Mouse (Mus musculus): ENCODE data around the gene Pip5k1b. TPM values are rescaled to one million over a fixed set of nuclear protein-coding genes. Genes with fewer than 3 reads are reported as not detected.

The Pip5k1b gene
- polyA plus RNA-seq, 1 experiment from 2014 or later = 4.4 TPM

GRCm38 (mm10) chr19:24318172-24318571 lies 237.5 kb downstream of the Pip5k1b start:
- H3K9me3 ChIP-seq (ENCODE audit: low read length) = no peaks in the 10 kb centered on the region
- DNase-seq (no peak), ATAC-seq (no peak)
- TF ChIP-seq EP300 (IDR thresholded peaks at IDR 0.05; ENCODE audit: low read depth) (no peak), CTCF (IDR thresholded peaks at IDR 0.05; ENCODE audit: low read depth) (no peak)
- no peaks in the 10 kb centered on the region for H3K27me3 ChIP-seq (ENCODE audit: insufficient read depth, low read length)
- no peak overlapping the region for H3K9ac ChIP-seq (replicated peaks)
- no peak overlapping the region for H3K4me2 ChIP-seq (ENCODE audit: low read depth, low read length)
- 84% methylated on average over 10 of the region's 10 CpGs for WGBS (ENCODE audit: insufficient replicate concordance)
- no peaks in the 10 kb centered on the region for H3K36me3 ChIP-seq (replicated peaks; ENCODE audit: insufficient read depth, low read length)
- H3K4me3 ChIP-seq (ENCODE audit: low read depth, low read length) = no peak overlapping the region
- no peaks in the 10 kb centered on the region for H3K4me1 ChIP-seq (ENCODE audit: insufficient read depth)
- H3K27ac ChIP-seq (ENCODE audit: low read depth) = no peak overlapping the region

- Histone ChIP-seq H3K27ac (ENCODE audit: low read depth) (no peak overlapping the region), H3K36me3 (replicated peaks; ENCODE audit: insufficient read depth, low read length) (no peaks in the 10 kb centered on the region), H3K27me3 (ENCODE audit: insufficient read depth, low read length) (no peaks in the 10 kb centered on the region), H3K4me1 (ENCODE audit: insufficient read depth) (no peaks in the 10 kb centered on the region), H3K4me3 (ENCODE audit: low read depth, low read length) (no peak overlapping the region), H3K9me3 (ENCODE audit: low read length) (no peaks in the 10 kb centered on the region), H3K9ac (replicated peaks) (no peak overlapping the region), H3K4me2 (ENCODE audit: low read depth, low read length) (no peak overlapping the region)
- TF ChIP-seq EP300 (IDR thresholded peaks at IDR 0.05; ENCODE audit: low read depth) = no peak
- TF ChIP-seq CTCF (IDR thresholded peaks at IDR 0.05; ENCODE audit: low read depth) = no peak
- DNase-seq (no peak), ATAC-seq (no peak)
- 85% methylated on average over 2 of the region's 2 CpGs for WGBS (ENCODE audit: insufficient replicate concordance)
Measured at GRCm38 (mm10) chr19:24317731-24318130, 237.9 kb downstream of the Pip5k1b start.

- no peak for TF ChIP-seq EP300 (IDR thresholded peaks at IDR 0.05; ENCODE audit: low read depth)
- WGBS (ENCODE audit: insufficient replicate concordance) = 79% methylated on average over 15 of the region's 15 CpGs
- no peak overlapping the region for H3K27ac ChIP-seq (ENCODE audit: low read depth)
- H3K4me2 ChIP-seq (ENCODE audit: low read depth, low read length) = no peak overlapping the region
- H3K36me3 ChIP-seq (replicated peaks; ENCODE audit: insufficient read depth, low read length) = no peaks in the 10 kb centered on the region
- H3K4me3 ChIP-seq (ENCODE audit: low read depth, low read length) = no peak overlapping the region
- no peaks in the 10 kb centered on the region for H3K9me3 ChIP-seq (ENCODE audit: low read length)
- H3K27me3 ChIP-seq (ENCODE audit: insufficient read depth, low read length) = no peaks in the 10 kb centered on the region
- DNase-seq (no peak), ATAC-seq (no peak)
- no peak overlapping the region for H3K9ac ChIP-seq (replicated peaks)
- no peaks in the 10 kb centered on the region for H3K4me1 ChIP-seq (ENCODE audit: insufficient read depth)
Measured at GRCm38 (mm10) chr19:24317038-24317591, 238.6 kb downstream of the Pip5k1b start.

DNA sequence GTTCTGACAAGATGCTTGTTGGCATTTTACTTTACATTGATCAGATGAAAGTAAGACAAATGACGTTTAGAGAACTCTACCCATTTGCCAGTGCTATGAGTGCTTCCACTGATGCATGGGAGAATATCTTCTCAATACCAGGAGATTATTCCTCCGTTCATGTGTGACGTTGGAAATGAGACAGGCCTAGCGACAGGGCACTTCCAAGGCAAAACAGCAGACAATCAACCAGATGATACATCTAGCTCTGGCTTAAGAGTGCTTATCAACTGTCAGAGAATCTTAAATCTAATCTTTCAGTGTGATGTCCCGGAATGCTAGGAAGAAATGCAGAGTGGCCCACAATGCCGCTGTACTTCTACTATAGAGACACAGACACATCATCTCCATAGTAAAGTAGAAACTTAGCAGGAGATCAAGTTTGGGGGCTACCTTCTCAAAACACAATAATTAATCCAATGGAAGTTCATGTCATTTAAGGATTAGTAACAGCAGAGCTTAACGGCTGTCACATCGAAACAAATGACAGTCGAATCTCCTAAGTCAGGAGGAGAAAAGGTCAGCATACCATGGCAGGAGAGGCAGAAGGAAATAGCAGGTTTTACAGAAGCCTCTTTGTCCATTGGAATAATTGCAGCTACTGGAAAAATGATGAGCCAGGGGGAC lies 239.5 kb downstream of the Pip5k1b start:
- 87% methylated on average over 9 of the region's 9 CpGs for WGBS (ENCODE audit: insufficient replicate concordance)

GRCm38 (mm10) chr19:24315234-24315633 lies 240.4 kb downstream of the Pip5k1b start:
- no peak overlapping the region for H3K9ac ChIP-seq (replicated peaks)
- no peaks in the 10 kb centered on the region for H3K27me3 ChIP-seq (ENCODE audit: insufficient read depth, low read length)
- WGBS (ENCODE audit: insufficient replicate concordance) = 87% methylated on average over 4 of the region's 4 CpGs
- no peaks in the 10 kb centered on the region for H3K36me3 ChIP-seq (replicated peaks; ENCODE audit: insufficient read depth, low read length)
- no peak for ATAC-seq
- no peak overlapping the region for H3K27ac ChIP-seq (ENCODE audit: low read depth)
- H3K4me3 ChIP-seq (ENCODE audit: low read depth, low read length) = no peak overlapping the region
- H3K9me3 ChIP-seq (ENCODE audit: low read length) = no peaks in the 10 kb centered on the region
- no peak overlapping the region for H3K4me2 ChIP-seq (ENCODE audit: low read depth, low read length)
- TF ChIP-seq CTCF (IDR thresholded peaks at IDR 0.05; ENCODE audit: low read depth) = no peak
- no peak for TF ChIP-seq EP300 (IDR thresholded peaks at IDR 0.05; ENCODE audit: low read depth)
- H3K4me1 ChIP-seq (ENCODE audit: insufficient read depth) = no peaks in the 10 kb centered on the region
- DNase-seq = no peak

More for the DNA sequence above, 239.5 kb downstream of the Pip5k1b start:
- no peaks in the 10 kb centered on the region for H3K27me3 ChIP-seq (ENCODE audit: insufficient read depth, low read length)
- no peaks in the 10 kb centered on the region for H3K36me3 ChIP-seq (replicated peaks; ENCODE audit: insufficient read depth, low read length)
- no peaks in the 10 kb centered on the region for H3K4me1 ChIP-seq (ENCODE audit: insufficient read depth)
- H3K27ac ChIP-seq (ENCODE audit: low read depth) = no peak overlapping the region
- no peak overlapping the region for H3K4me2 ChIP-seq (ENCODE audit: low read depth, low read length)
- H3K4me3 ChIP-seq (ENCODE audit: low read depth, low read length) = no peak overlapping the region
- no peak overlapping the region for H3K9ac ChIP-seq (replicated peaks)
- H3K9me3 ChIP-seq (ENCODE audit: low read length) = no peaks in the 10 kb centered on the region
- ATAC-seq (no peak), DNase-seq (no peak)
- no peak for TF ChIP-seq CTCF (IDR thresholded peaks at IDR 0.05; ENCODE audit: low read depth)
- TF ChIP-seq EP300 (IDR thresholded peaks at IDR 0.05; ENCODE audit: low read depth) = no peak

GRCm38 (mm10) chr19:24314676-24315075 lies 241.0 kb downstream of the Pip5k1b start:
- H3K36me3 ChIP-seq (replicated peaks; ENCODE audit: insufficient read depth, low read length) = no peaks in the 10 kb centered on the region
- no peaks in the 10 kb centered on the region for H3K27me3 ChIP-seq (ENCODE audit: insufficient read depth, low read length)
- TF ChIP-seq CTCF (IDR thresholded peaks at IDR 0.05; ENCODE audit: low read depth) = no peak
- TF ChIP-seq EP300 (IDR thresholded peaks at IDR 0.05; ENCODE audit: low read depth) = no peak
- H3K9me3 ChIP-seq (ENCODE audit: low read length) = no peaks in the 10 kb centered on the region
- H3K4me2 ChIP-seq (ENCODE audit: low read depth, low read length) = no peak overlapping the region
- H3K4me1 ChIP-seq (ENCODE audit: insufficient read depth) = no peaks in the 10 kb centered on the region
- no peak for ATAC-seq
- DNase-seq = no peak
- no peak overlapping the region for H3K4me3 ChIP-seq (ENCODE audit: low read depth, low read length)
- no peak overlapping the region for H3K27ac ChIP-seq (ENCODE audit: low read depth)
- no peak overlapping the region for H3K9ac ChIP-seq (replicated peaks)
- WGBS (ENCODE audit: insufficient replicate concordance) = 90% methylated on average over 11 of the region's 11 CpGs
